Mouse (Mus musculus) gastrocnemius, adult 8-10 months (tissue): ENCODE measurements around the gene Rnd2. TPM values are rescaled to one million over a fixed set of nuclear protein-coding genes. Genes with fewer than 3 reads are reported as not detected.
"Not testable (repeated sequence)": the region's sequence is repeated elsewhere in the genome, so short reads cannot be mapped to it uniquely, and the experiment has no call there.

Source experiments
- DNase-seq, 2 experiments: peaks; one replicate each; pipeline ENCODE4 v3.0.0; 2022; ENCODE audit warnings: low spot score in 2 of 2
- total RNA-seq, 4 experiments: library from RNA; stranded (reverse); gene quantifications; 2 replicates each; pipeline ENCODE4 v1.2.4; 2022

Rnd2 gene
- total RNA-seq = 1 to 10 TPM; 2.4 to 3.9 (median 3.5) TPM

GRCm38 (mm10) chr11:101464211-101465100 lies at the start of gene Rnd2:
Gene Rnd2, plus strand, starts transcription at chr11:101464999.
- DNase-seq = no peak

GRCm38 (mm10) chr11:101415306-101415705 lies 49.5 kb upstream of the Rnd2 start:
- no peak for DNase-seq

- no peak for DNase-seq
These were observed 48.2 kb upstream of the Rnd2 start for GRCm38 (mm10) chr11:101416433-101417100.

GRCm38 (mm10) chr11:101417101-101417855 lies 47.5 kb upstream of the Rnd2 start, which contains the start of gene Aarsd1:
Gene Aarsd1, minus strand, starts transcription at chr11:101417615.
- peak; percentile 67 to 77 for DNase-seq

GRCm38 (mm10) chr11:101418991-101419390 lies 45.8 kb upstream of the Rnd2 start:
- DNase-seq = no peak

GRCm38 (mm10) chr11:101419610-101420009 lies 45.2 kb upstream of the Rnd2 start:
- no peak for DNase-seq

GRCm38 (mm10) chr11:101420148-101420547 lies 44.7 kb upstream of the Rnd2 start:
- DNase-seq = no peak

GRCm38 (mm10) chr11:101424105-101424851 lies 40.5 kb upstream of the Rnd2 start, which contains the start of gene Gm27029:
Gene Gm27029, minus strand, starts transcription at chr11:101424796.
- peak; percentile 48 to 53 for DNase-seq

- peak; percentile 96 for DNase-seq
These were observed 39.6 kb upstream of the Rnd2 start, which contains the start of the genes Rundc1 and Ptges3l for GRCm38 (mm10) chr11:101424925-101425813. Gene Rundc1, plus strand, starts transcription at chr11:101425085. Gene Ptges3l, minus strand, starts transcription at chr11:101425333.

GRCm38 (mm10) chr11:101426165-101426564 lies 38.6 kb upstream of the Rnd2 start:
- DNase-seq = no peak

- no peak for DNase-seq
These were observed 33.5 kb upstream of the Rnd2 start for GRCm38 (mm10) chr11:101431327-101431726.

GRCm38 (mm10) chr11:101433396-101433795 lies 31.4 kb upstream of the Rnd2 start:
- DNase-seq = no peak

- DNase-seq = no peak
These were observed 29.0 kb upstream of the Rnd2 start for GRCm38 (mm10) chr11:101435831-101436230.

GRCm38 (mm10) chr11:101436916-101437315 lies 27.9 kb upstream of the Rnd2 start:
- no peak for DNase-seq

GRCm38 (mm10) chr11:101438006-101438405 lies 26.8 kb upstream of the Rnd2 start:
- not testable (repeated sequence) for DNase-seq

GRCm38 (mm10) chr11:101441450-101442126 lies 23.2 kb upstream of the Rnd2 start:
- DNase-seq = not testable (repeated sequence)

GRCm38 (mm10) chr11:101442127-101442693 lies 22.6 kb upstream of the Rnd2 start, which contains the start of gene Rpl27:
Gene Rpl27, plus strand, starts transcription at chr11:101442298.
- peak; percentile 95 to 97 for DNase-seq

GRCm38 (mm10) chr11:101442760-101443159 lies 22.0 kb upstream of the Rnd2 start:
- no peak for DNase-seq

- DNase-seq = no peak
These were observed 18.5 kb upstream of the Rnd2 start for GRCm38 (mm10) chr11:101446319-101446718.
